Mouse (Mus musculus) kidney, postnatal 25 days (tissue): ENCODE measurements around the gene Chrm1.

Experiments used
- DNase-seq, 2 experiments: peaks; one replicate each; pipeline ENCODE4 v3.0.0; 2021; ENCODE audit warnings: mixed read lengths in 2 of 2

The Chrm1 gene

DNA sequence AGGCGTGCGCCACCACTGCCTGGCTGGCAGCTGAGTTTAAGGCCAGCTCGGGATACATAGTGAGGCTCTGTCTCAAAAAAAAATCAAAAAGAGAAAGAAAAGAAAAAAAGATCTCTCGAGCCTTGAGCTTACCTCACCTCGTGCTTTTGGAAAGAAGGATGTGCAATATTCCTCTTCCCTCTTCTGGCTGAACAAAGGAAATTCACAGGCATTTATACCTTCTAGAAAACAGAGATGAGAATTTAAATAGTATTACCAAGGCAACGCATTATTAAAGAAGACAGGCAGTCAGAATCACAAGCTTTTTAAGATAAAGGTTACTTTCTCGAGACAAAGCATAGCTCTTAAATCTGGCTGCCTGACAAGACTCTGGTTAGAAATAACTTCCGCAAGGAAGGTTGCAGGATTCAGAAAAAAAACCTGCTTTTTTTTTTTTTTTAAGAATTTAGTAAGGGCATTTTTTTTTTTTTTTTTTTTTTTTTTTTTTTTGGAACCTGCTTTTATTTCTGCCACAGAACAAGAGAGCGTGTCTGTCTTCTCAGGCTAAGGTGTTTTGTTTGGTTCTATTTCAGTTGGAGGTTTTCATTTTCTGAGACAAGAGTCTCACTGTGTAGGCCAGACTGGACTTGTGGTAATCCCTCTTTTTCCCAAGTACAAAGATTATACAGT lies 28.4 kb downstream of the Chrm1 start:
- no peak for DNase-seq

DNA sequence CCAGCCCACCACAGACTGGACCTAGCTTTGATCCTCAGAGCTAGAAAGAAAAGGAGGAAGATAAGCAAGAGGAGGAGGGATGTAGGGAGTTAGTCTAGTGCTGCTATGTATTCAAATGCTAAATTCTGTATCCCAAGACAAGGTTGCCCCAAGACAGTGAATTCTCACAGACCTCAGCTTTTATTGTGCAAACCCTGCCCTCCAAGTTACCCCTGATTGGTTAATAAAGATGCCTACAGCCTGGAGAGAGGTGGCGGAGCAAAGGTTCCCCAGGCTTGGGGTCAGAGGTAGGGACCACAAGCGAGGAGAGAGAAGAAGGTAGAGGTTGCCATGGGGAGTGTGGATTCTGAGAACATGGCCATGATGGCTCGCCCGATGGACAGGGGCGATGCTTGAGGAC lies 29.2 kb downstream of the Chrm1 start:
- no peak for DNase-seq

GRCm38 (mm10) chr19:8695330-8695729 lies 31.7 kb downstream of the Chrm1 start:
- peak; percentile 80 to 83 for DNase-seq

GRCm38 (mm10) chr19:8699652-8700051 lies 36.1 kb downstream of the Chrm1 start:
- DNase-seq, result no peak

DNA sequence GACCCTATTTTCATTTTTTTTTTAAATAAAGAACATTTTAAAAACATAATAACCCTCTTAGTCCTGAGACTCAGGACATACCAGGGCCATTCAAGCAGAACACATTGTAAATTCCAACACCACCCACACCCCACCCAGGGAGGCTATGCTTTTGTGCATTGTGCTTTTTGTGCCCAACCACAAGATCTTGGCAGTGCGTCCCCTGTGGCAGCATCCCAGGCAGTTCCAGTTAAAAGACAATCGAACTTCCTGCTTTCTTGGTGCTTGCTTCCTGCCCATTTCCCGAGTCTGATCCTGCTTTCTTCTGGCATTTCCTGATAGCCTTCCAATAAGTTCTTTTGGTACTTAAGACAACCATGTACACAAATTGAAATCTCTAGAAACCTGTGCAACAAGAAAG lies 38.9 kb downstream of the Chrm1 start:
- peak; percentile 69 to 84 for DNase-seq

GRCm38 (mm10) chr19:8703571-8703970 lies 40.0 kb downstream of the Chrm1 start:
- DNase-seq, result no peak

DNA sequence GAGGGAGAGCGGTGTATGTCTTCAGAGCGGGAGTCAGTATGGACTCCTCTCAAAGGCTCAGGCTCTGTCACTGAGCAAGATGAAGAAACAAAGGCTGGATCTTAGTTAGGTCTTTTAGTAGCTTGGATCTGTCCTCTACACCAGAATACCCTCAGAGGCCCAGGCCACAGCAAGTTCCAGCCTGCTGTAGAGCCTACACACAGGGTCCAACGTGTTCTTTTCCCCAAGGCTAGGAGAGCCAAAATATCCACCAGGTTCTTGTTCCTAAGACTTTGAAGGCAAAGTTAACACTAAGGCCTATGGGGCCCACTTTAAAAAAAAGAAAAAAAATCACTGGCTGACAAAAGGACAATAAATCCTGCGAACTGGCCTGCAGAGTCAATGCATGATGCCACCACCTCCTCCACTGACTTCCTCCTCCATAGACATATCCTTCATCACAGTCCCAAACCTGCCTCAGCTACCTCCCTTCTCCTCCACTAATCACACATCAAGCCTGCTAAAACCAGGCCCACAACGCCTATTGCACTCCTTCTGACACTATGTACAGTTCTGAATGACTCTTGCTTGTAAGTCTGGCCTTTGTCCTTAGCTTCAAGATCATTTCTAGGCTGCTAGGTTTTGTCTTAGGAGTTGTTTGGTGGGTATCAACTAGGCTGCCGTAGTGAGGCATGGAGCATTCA lies 41.6 kb downstream of the Chrm1 start:
- no peak for DNase-seq

DNA sequence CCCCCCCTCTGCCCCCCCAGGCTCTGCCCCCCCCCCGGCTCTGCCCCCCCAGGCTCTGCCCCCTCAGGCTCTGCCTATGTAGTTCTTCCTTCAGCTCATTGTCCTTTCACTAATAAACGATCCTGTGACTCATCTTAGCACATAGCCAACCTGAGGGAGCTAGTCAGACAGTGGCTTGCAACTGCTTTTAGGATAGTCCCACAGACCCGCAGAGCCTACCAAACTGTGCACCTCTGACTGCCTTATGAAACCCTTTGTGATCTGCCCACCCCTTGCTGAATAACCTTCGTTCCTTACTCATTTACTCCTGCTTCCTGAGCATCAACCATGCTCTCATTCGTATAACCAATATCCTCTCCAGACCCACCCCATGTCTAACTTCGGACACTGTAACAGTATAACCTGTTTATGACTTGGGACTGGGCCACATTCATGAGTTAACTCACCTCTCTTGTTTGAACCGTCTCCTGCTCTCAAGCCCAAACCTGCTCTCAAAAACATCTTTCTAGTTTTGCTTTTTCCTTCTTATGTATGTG lies 42.6 kb downstream of the Chrm1 start:
- DNase-seq, result no peak

- no peak for DNase-seq
These were observed 43.3 kb downstream of the Chrm1 start for GRCm38 (mm10) chr19:8706930-8707329.

GRCm38 (mm10) chr19:8708954-8709353 lies 45.4 kb downstream of the Chrm1 start:
- no peak for DNase-seq

- no peak for DNase-seq
These were observed 46.5 kb downstream of the Chrm1 start for GRCm38 (mm10) chr19:8710057-8710456.

GRCm38 (mm10) chr19:8711506-8711905 lies 47.9 kb downstream of the Chrm1 start:
- DNase-seq, result peak; percentile 25 to 53

GRCm38 (mm10) chr19:8711949-8712869 lies 48.6 kb downstream of the Chrm1 start:
- DNase-seq, result no peak

DNA sequence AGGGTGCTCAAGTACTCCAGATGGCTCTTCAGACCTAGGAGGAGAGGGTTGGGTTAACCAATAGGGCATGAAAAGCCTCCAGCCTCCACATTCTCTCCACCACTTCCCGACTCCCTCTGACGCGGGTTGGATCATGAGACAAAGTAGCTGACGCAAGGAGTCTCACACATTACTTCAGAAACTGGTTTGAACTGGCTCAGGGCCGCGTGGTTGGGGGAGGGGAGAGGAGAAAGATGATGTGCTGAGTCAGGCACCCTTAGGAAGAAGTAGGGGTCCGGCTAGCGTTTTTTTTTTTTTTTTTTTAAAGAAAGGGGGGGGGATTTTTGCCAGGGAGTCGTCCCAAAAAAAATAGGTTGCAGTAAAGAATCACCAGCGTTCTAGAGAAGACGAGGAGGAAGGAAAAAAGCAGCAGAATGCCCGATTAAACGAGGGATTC lies 49.3 kb downstream of the Chrm1 start:
- DNase-seq, result peak; percentile 85 to 94

DNA sequence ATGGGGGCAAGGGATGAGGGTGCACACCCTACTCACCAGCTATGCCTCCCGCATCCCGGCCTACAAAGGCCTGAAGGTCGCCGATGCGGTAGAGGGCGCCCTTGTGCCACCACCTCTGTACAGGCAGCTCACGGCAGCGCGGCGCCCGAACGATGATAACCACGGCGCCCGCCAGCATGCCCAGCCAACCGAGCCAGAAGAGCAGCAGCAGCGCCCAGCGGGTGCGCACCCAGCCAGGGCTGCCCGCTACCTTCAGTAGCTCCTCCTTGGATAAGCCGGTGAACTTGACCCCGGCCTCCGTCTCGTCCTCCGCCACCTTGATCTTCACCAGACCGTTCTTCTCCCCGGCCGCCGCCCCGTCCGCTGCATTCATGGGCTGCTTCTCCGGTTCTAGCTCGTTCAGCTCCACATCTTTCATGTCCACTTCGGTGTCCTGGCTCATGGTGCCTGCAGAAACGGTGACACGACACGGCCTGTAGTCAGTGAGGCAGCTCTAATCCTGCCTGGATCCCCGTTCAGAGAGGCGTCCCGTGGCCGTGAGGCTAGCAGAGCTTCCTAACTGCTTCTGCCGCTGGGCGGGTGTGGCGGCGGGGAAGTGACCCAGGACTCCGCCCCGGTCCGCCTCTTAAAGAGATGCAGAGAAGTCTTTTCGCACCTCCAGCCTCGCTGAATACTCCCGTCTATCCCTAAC lies 49.9 kb downstream of the Chrm1 start:
- DNase-seq, result peak; percentile 96 to 97

- DNase-seq, result no peak
These were observed 50.5 kb downstream of the Chrm1 start for GRCm38 (mm10) chr19:8713997-8714652.

DNA sequence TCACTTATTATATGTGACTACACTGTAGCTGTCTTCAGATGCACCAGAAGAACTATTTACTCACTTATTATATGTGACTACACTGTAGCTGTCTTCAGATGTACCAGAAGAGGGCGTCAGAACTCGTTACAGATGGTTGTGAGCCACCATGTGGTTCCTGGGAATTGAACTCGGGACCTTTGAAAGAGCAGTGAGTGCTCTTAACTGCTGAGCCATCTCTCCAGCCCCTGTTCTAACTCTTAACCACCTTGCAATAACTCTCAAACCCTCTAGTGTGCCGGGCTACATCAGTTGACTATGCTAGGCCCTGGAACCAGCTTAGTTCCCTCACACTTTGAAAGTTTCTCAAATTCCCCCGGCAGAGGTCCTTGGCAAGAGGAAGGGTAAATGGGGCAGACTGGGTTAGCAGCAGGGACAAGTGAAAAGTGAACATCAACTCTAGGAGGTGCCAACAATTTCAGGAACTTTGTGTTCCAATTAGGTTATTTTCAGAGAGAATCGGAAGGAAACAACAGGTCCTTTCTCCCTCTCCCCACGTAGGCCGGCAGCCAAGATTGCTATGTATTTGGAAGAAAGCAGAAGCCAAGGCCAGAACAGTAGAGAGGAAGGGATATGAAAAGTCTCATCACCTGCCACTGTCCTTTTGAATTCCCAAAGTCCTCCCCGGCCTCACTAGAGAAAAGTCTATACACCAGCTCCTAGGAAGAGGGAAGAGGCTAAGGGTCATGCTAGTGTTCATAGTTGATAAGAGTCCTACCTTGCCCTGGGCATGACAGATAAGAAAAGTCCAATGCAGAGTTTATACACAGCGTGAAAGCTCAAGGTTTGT lies 51.3 kb downstream of the Chrm1 start:
- DNase-seq, result peak; percentile 56 to 78

DNA sequence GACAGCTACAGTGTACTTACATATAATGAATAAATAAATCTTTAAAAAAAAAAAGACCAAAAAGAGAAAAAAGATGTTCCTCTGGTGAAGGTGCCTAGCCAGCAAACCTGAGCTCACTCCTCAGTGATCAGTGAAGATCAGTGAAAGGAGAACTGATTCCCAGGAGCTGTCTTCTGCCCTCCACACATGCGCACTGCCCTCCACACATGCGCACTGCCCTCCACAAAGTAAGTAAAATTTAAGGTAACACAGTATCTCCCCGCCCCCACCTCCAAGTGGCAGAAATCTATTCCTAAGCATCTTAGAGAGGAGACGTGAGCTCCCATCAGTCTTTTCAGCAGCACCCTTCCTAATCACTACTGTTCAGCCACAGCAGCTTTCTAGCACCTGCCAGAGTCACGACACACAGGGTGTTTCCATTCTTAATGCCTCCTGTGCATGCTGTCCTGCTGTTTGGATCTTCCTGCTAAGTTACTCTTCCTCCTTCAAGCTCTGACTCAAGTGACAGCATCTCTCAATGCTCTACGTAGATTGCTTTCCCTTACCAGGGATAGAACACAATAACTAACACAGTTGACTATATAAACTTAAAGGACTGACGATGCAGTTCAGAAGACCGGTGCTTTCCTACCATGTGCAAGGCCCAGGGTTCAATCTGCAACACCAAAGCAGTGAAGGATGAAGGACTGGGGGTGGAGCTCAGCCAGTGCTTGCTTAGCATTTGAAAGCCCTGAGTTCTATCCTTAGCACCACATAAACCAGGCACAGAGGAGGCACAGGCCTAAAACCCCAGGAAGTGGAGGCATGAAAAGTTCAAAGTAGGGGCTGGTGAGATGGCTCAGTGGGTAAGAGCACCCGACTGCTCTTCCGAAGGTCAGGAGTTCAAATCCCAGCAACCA lies 52.5 kb downstream of the Chrm1 start:
- no peak for DNase-seq

GRCm38 (mm10) chr19:8716767-8717475 lies 53.3 kb downstream of the Chrm1 start:
- no peak for DNase-seq
